9 mouse cellular contexts compared by ENCODE assay signal in genomic region chr7:144935563-144935962, GRCm38 (mm10). TPM values are rescaled to one million over a fixed set of nuclear protein-coding genes. Genes with fewer than 3 reads are reported as not detected.
A peak's percentile ranks its signal among the peaks of the same experiment; 100 is the strongest.
DNase-seq lines count a peak whose midpoint lies in the region; ATAC-seq and TF ChIP-seq lines count a peak whose summit lies in the region.
"Had no signal": no experiment of that assay in that cellular context is flagged by ENCODE, and none has a peak within 500 bp of the region (broad histone marks: within the 10 kb centered on the region; RNA-seq: fewer than 3 reads in every experiment).

No protein-coding gene starts in this region.

- 51% methylated on average over 5 of the region's 5 CpGs for WGBS in heart, embryonic 13.5 days
- WGBS in heart, embryonic 10.5 days, result 57% methylated on average over 5 of the region's 5 CpGs
- 73% methylated on average over 5 of the region's 5 CpGs for WGBS in thymus, adult 2 months
- 64% methylated on average over 5 of the region's 5 CpGs for WGBS in limb, embryonic 13.5 days

- TF ChIP-seq CTCF in thymus, adult 2 months (IDR thresholded peaks at IDR 0.05; ENCODE audit: borderline replicate concordance, control insufficient read depth, extremely low read depth, insufficient read depth, low read length, poor library complexity), result no peak

- H3K4me3 ChIP-seq in heart, embryonic 13.5 days, result no peak overlapping the region
- H3K4me3 ChIP-seq in heart, embryonic 10.5 days, result no peak overlapping the region
- H3K4me3 ChIP-seq in thymus, adult 2 months (ENCODE audit: control insufficient read depth, insufficient read depth, low read length), result no peak overlapping the region
- no peak overlapping the region for H3K4me3 ChIP-seq in limb, embryonic 13.5 days
- H3K4me3 ChIP-seq: heart, embryonic 15.5 days had no signal

- H3K36me3 ChIP-seq in heart, embryonic 13.5 days, result peaks cover 67% of the 10 kb centered on the region
- peaks cover 65% of the 10 kb centered on the region for H3K36me3 ChIP-seq in heart, embryonic 10.5 days
- no peaks in the 10 kb centered on the region for H3K36me3 ChIP-seq in thymus, adult 2 months (ENCODE audit: control insufficient read depth, insufficient read depth, low read length)
- H3K36me3 ChIP-seq in limb, embryonic 13.5 days, result peaks cover 63% of the 10 kb centered on the region

- no peak for DNase-seq in heart, embryonic 10.5 days (ENCODE audit: low spot score)
- peak; percentile 32 for DNase-seq in thymus, postnatal 14 days
- no peak for DNase-seq in thymus, adult 2 months
- peak; percentile 57 for DNase-seq in embryo, embryonic 10.5 days (ENCODE audit: low spot score)
- DNase-seq in c-Kit-positive CD71-positive TER-119-positive erythroid progenitor cells, embryonic 14.5 days (ENCODE audit: low spot score), result no peak
- DNase-seq in frontal cortex, postnatal 10 days (ENCODE audit: low spot score in 2 of 2), result no peak

- no peak overlapping the region for H3K27ac ChIP-seq in heart, embryonic 13.5 days (replicated peaks)
- H3K27ac ChIP-seq in heart, embryonic 10.5 days, result no peak overlapping the region
- no peak overlapping the region for H3K27ac ChIP-seq in thymus, adult 2 months (ENCODE audit: control insufficient read depth, insufficient read depth, low read length)
- no peak overlapping the region for H3K27ac ChIP-seq in limb, embryonic 13.5 days
- H3K27ac ChIP-seq: heart, embryonic 15.5 days had no signal

- no peak for TF ChIP-seq POLR2A in thymus, adult 2 months (IDR thresholded peaks at IDR 0.05; ENCODE audit: control insufficient read depth, extremely low read depth, insufficient read depth, low read length, poor library complexity)

- no peaks in the 10 kb centered on the region for H3K9me3 ChIP-seq in heart, embryonic 13.5 days
- H3K9me3 ChIP-seq in heart, embryonic 10.5 days, result no peaks in the 10 kb centered on the region
- no peaks in the 10 kb centered on the region for H3K9me3 ChIP-seq in limb, embryonic 13.5 days
- H3K9me3 ChIP-seq: heart, embryonic 15.5 days had no signal

- 0 out of 2 replicates have a peak, but pooled peaks cover 3% of the 10 kb centered on the region for H3K27me3 ChIP-seq in heart, embryonic 13.5 days (replicated peaks)
- H3K27me3 ChIP-seq in heart, embryonic 10.5 days (ENCODE audit: insufficient read depth, poor library complexity, severe bottlenecking), result no peaks in the 10 kb centered on the region
- peaks cover 12% of the 10 kb centered on the region; the same call in 1 of the 2 replicates for H3K27me3 ChIP-seq in thymus, adult 2 months (ENCODE audit: control insufficient read depth, insufficient read depth, low read length)
- H3K27me3 ChIP-seq in limb, embryonic 13.5 days, result no peaks in the 10 kb centered on the region
- H3K27me3 ChIP-seq: heart, embryonic 15.5 days had no signal

- ATAC-seq in heart, embryonic 13.5 days (ENCODE audit: extremely low read depth, insufficient number of reproducible peaks, low FRiP score, low TSS enrichment), result no peak
- no peak for ATAC-seq in limb, embryonic 13.5 days (ENCODE audit: low FRiP score, low read depth)

- H3K9ac ChIP-seq in heart, embryonic 13.5 days, result peak overlapping the region; percentile 40; the same call in 1 of the 2 replicates
- H3K9ac ChIP-seq in limb, embryonic 13.5 days, result 0 out of 2 replicates have a peak overlapping the region, but pooled peaks have one; percentile 50
- H3K9ac ChIP-seq: heart, embryonic 15.5 days had no signal

- peaks cover 28% of the 10 kb centered on the region for H3K4me1 ChIP-seq in heart, embryonic 13.5 days
- H3K4me1 ChIP-seq in heart, embryonic 10.5 days, result peaks cover 27% of the 10 kb centered on the region
- peaks cover 13% of the 10 kb centered on the region for H3K4me1 ChIP-seq in thymus, adult 2 months (replicated peaks; ENCODE audit: control insufficient read depth, insufficient read depth, low read length)
- H3K4me1 ChIP-seq in limb, embryonic 13.5 days, result peaks cover 42% of the 10 kb centered on the region

- H3K4me2 ChIP-seq in heart, embryonic 13.5 days, result no peak overlapping the region
- no peak overlapping the region for H3K4me2 ChIP-seq in limb, embryonic 13.5 days (replicated peaks)
- H3K4me2 ChIP-seq: heart, embryonic 15.5 days had no signal

RNA-seq across cellular contexts. Expression of gene Ccnd1, which starts 4.2 kb away (rescaled TPM):
- 52.6 and 67.5 TPM in 2 replicates for polyA plus RNA-seq in heart, embryonic 13.5 days (2015; fragmentation: Nextera tagmentation; extraction: Ambion mirVana)
- 92.1 and 96.5 TPM in 2 replicates for polyA plus RNA-seq in heart, embryonic 10.5 days (2016; fragmentation: Nextera tagmentation; extraction: Ambion mirVana)
- polyA plus RNA-seq in thymus, adult 2 months (2012; rRNA removed), result 14.4 and 21.7 TPM in 2 replicates
- 167 and 169 TPM in 2 replicates for polyA plus RNA-seq in limb, embryonic 13.5 days (2015; fragmentation: Nextera tagmentation; extraction: Ambion mirVana)

RNA-seq across cellular contexts. Expression of gene LTO1, which starts 20.7 kb away (rescaled TPM):
- 19.7 and 21.3 TPM in 2 replicates for polyA plus RNA-seq in heart, embryonic 13.5 days (2015; fragmentation: Nextera tagmentation; extraction: Ambion mirVana)
- 23.3 and 26.0 TPM in 2 replicates for polyA plus RNA-seq in heart, embryonic 10.5 days (2016; fragmentation: Nextera tagmentation; extraction: Ambion mirVana)
- 23.5 and 26.6 TPM in 2 replicates for polyA plus RNA-seq in thymus, adult 2 months (2012; rRNA removed)
- polyA plus RNA-seq in limb, embryonic 13.5 days (2015; fragmentation: Nextera tagmentation; extraction: Ambion mirVana), result 27.5 and 32.9 TPM in 2 replicates

RNA-seq across cellular contexts. Expression of gene Fgf15, which starts 39.2 kb away (rescaled TPM):
- polyA plus RNA-seq in heart, embryonic 13.5 days (2015; fragmentation: Nextera tagmentation; extraction: Ambion mirVana), result 0.11 TPM in 1 of 2 replicates, not detected in the other
- 0.41 and 1.5 TPM in 2 replicates for polyA plus RNA-seq in heart, embryonic 10.5 days (2016; fragmentation: Nextera tagmentation; extraction: Ambion mirVana)
- polyA plus RNA-seq in thymus, adult 2 months (2012; rRNA removed), result 0.40 and 0.42 TPM in 2 replicates
- 0.22 and 0.31 TPM in 2 replicates for polyA plus RNA-seq in limb, embryonic 13.5 days (2015; fragmentation: Nextera tagmentation; extraction: Ambion mirVana)
- polyA plus RNA-seq: heart, embryonic 15.5 days had no signal

Comparison
In these comparisons a context has a peak if more than half of its experiments do, and no peak if none do; other contexts are left out.
1. DNase-seq: peak in thymus, postnatal 14 days (single experiment) and embryo, embryonic 10.5 days (single experiment); none in heart, embryonic 10.5 days (single experiment), thymus, adult 2 months (single experiment), c-Kit-positive CD71-positive TER-119-positive erythroid progenitor cells, embryonic 14.5 days (single experiment) and frontal cortex, postnatal 10 days (0 of 2).